Comparison of ENCODE assay signal across 21 mouse cellular contexts in genomic region chr14:120968723-120969122, GRCm38 (mm10). TPM values are rescaled to one million over a fixed set of nuclear protein-coding genes. Genes with fewer than 3 reads are reported as not detected.
DNase-seq lines count a peak whose midpoint lies in the region; ATAC-seq and TF ChIP-seq lines count a peak whose summit lies in the region.
"Had no signal": no experiment of that assay in that cellular context is flagged by ENCODE, and none has a peak within 500 bp of the region (broad histone marks: within the 10 kb centered on the region; RNA-seq: fewer than 3 reads in every experiment).

No protein-coding gene starts in this region.

- no peaks in the 10 kb centered on the region for H3K9me3 ChIP-seq in forebrain, embryonic 12.5 days
- no peaks in the 10 kb centered on the region for H3K9me3 ChIP-seq in forebrain, embryonic 16.5 days (ENCODE audit: control insufficient read depth, low read length)
- no peaks in the 10 kb centered on the region for H3K9me3 ChIP-seq in embryonic facial prominence, embryonic 13.5 days
- H3K9me3 ChIP-seq in liver, embryonic 12.5 days (replicated peaks): no peaks in the 10 kb centered on the region
- H3K9me3 ChIP-seq: forebrain, embryonic 10.5 days; forebrain, embryonic 15.5 days; heart, embryonic 15.5 days; hindbrain, embryonic 10.5 days; hindbrain, embryonic 15.5 days had no signal

- H3K4me2 ChIP-seq in forebrain, embryonic 12.5 days: no peak overlapping the region
- no peak overlapping the region for H3K4me2 ChIP-seq in forebrain, embryonic 16.5 days (ENCODE audit: low read length)
- peak overlapping the region; percentile 33 for H3K4me2 ChIP-seq in embryonic facial prominence, embryonic 13.5 days
- H3K4me2 ChIP-seq in liver, embryonic 12.5 days: no peak overlapping the region
- H3K4me2 ChIP-seq: forebrain, embryonic 15.5 days; heart, embryonic 11.5 days; heart, embryonic 15.5 days; hindbrain, embryonic 15.5 days had no signal

- H3K9ac ChIP-seq in forebrain, embryonic 12.5 days: no peak overlapping the region
- no peak overlapping the region for H3K9ac ChIP-seq in forebrain, embryonic 16.5 days (replicated peaks; ENCODE audit: low read depth, low read length)
- H3K9ac ChIP-seq in embryonic facial prominence, embryonic 13.5 days: no peak overlapping the region
- no peak overlapping the region for H3K9ac ChIP-seq in liver, embryonic 12.5 days
- H3K9ac ChIP-seq: forebrain, embryonic 15.5 days; heart, embryonic 15.5 days; hindbrain, embryonic 15.5 days had no signal

- WGBS in forebrain, embryonic 12.5 days: 87% methylated on average over 4 of the region's 4 CpGs
- WGBS in forebrain, embryonic 16.5 days: 90% methylated on average over 4 of the region's 4 CpGs
- 40% methylated on average over 4 of the region's 4 CpGs for WGBS in embryonic facial prominence, embryonic 13.5 days
- WGBS in cerebellum, adult 2 months: 86% methylated on average over 4 of the region's 4 CpGs
- 79% methylated on average over 4 of the region's 4 CpGs for WGBS in liver, embryonic 12.5 days (ENCODE audit: insufficient replicate concordance)

- no peak for TF ChIP-seq POLR2A in cerebellum, adult 2 months (IDR thresholded peaks at IDR 0.05; ENCODE audit: borderline replicate concordance, insufficient read depth, low read length)

- no peaks in the 10 kb centered on the region for H3K4me1 ChIP-seq in forebrain, embryonic 12.5 days
- no peaks in the 10 kb centered on the region for H3K4me1 ChIP-seq in forebrain, embryonic 16.5 days (replicated peaks; ENCODE audit: control insufficient read depth, insufficient read depth, low read length)
- peaks cover 13% of the 10 kb centered on the region for H3K4me1 ChIP-seq in embryonic facial prominence, embryonic 13.5 days
- no peaks in the 10 kb centered on the region for H3K4me1 ChIP-seq in cerebellum, adult 2 months (ENCODE audit: control insufficient read depth, insufficient read depth, low read length)
- no peaks in the 10 kb centered on the region for H3K4me1 ChIP-seq in liver, embryonic 12.5 days
- H3K4me1 ChIP-seq: forebrain, embryonic 15.5 days; heart, embryonic 15.5 days; hindbrain, embryonic 10.5 days; hindbrain, embryonic 15.5 days had no signal

- TF ChIP-seq CTCF in cerebellum, adult 2 months (IDR thresholded peaks at IDR 0.05; ENCODE audit: borderline replicate concordance, insufficient read depth, low read depth, low read length): no peak

- H3K36me3 ChIP-seq in forebrain, embryonic 12.5 days (replicated peaks): no peaks in the 10 kb centered on the region
- no peaks in the 10 kb centered on the region for H3K36me3 ChIP-seq in forebrain, embryonic 16.5 days (ENCODE audit: control insufficient read depth, insufficient read depth)
- H3K36me3 ChIP-seq in embryonic facial prominence, embryonic 13.5 days: no peaks in the 10 kb centered on the region
- H3K36me3 ChIP-seq in liver, embryonic 12.5 days: no peaks in the 10 kb centered on the region
- H3K36me3 ChIP-seq: forebrain, embryonic 10.5 days; forebrain, embryonic 15.5 days; heart, embryonic 15.5 days; hindbrain, embryonic 10.5 days; hindbrain, embryonic 15.5 days had no signal

- ATAC-seq in forebrain, embryonic 12.5 days (ENCODE audit: low FRiP score): no peak
- no peak for ATAC-seq in forebrain, embryonic 16.5 days
- ATAC-seq in embryonic facial prominence, embryonic 13.5 days (ENCODE audit: insufficient number of reproducible peaks, insufficient read depth, low FRiP score, low TSS enrichment, low read depth): peak; percentile 48; the same call in 1 of the 2 replicates
- no peak for ATAC-seq in liver, embryonic 12.5 days
- ATAC-seq: forebrain, embryonic 15.5 days; intestine, embryonic 16.5 days had no signal

- peak; percentile 21 for DNase-seq in forelimb bud, embryonic 11.5 days (ENCODE audit: low read depth, low spot score)
- no peak for DNase-seq in cerebellum, adult 2 months
- DNase-seq in ovary, postnatal 10 days (ENCODE audit: low spot score): no peak
- DNase-seq: adrenal gland, adult 2 months; adrenal gland, postnatal 36 days; cerebellum, adult 9-10 months; cerebellum, postnatal 25 days; gastrocnemius, postnatal 14 days; heart, adult 2 months had no signal

- H3K27me3 ChIP-seq in forebrain, embryonic 12.5 days: no peaks in the 10 kb centered on the region
- H3K27me3 ChIP-seq in forebrain, embryonic 16.5 days (replicated peaks; ENCODE audit: control insufficient read depth, insufficient read depth, low read length): no peaks in the 10 kb centered on the region
- H3K27me3 ChIP-seq in embryonic facial prominence, embryonic 13.5 days: no peaks in the 10 kb centered on the region
- no peaks in the 10 kb centered on the region for H3K27me3 ChIP-seq in cerebellum, adult 2 months (ENCODE audit: control insufficient read depth, insufficient read depth, low read length)
- no peaks in the 10 kb centered on the region for H3K27me3 ChIP-seq in liver, embryonic 12.5 days (replicated peaks)
- H3K27me3 ChIP-seq: forebrain, embryonic 15.5 days; heart, embryonic 15.5 days; hindbrain, embryonic 15.5 days had no signal

- peak overlapping the region; percentile 13; the same call in 1 of the 2 replicates for H3K27ac ChIP-seq in forebrain, embryonic 12.5 days
- no peak overlapping the region for H3K27ac ChIP-seq in forebrain, embryonic 16.5 days (ENCODE audit: low read length)
- H3K27ac ChIP-seq in embryonic facial prominence, embryonic 13.5 days: peak overlapping the region; percentile 80
- H3K27ac ChIP-seq in cerebellum, adult 2 months (ENCODE audit: insufficient read depth, low read length): no peak overlapping the region
- H3K27ac ChIP-seq in liver, embryonic 12.5 days: no peak overlapping the region
- H3K27ac ChIP-seq: forebrain, embryonic 10.5 days; forebrain, embryonic 15.5 days; heart, adult 2 months; heart, embryonic 15.5 days; hindbrain, embryonic 10.5 days; hindbrain, embryonic 15.5 days had no signal

- no peak overlapping the region for H3K4me3 ChIP-seq in forebrain, embryonic 12.5 days (replicated peaks)
- no peak overlapping the region for H3K4me3 ChIP-seq in forebrain, embryonic 16.5 days (replicated peaks; ENCODE audit: low read length)
- H3K4me3 ChIP-seq in embryonic facial prominence, embryonic 13.5 days: no peak overlapping the region
- H3K4me3 ChIP-seq in cerebellum, adult 2 months (replicated peaks; ENCODE audit: insufficient read depth, low read depth, low read length): no peak overlapping the region
- H3K4me3 ChIP-seq in liver, embryonic 12.5 days: no peak overlapping the region
- H3K4me3 ChIP-seq: erythroblast, embryonic 14.5 days; forebrain, embryonic 10.5 days; forebrain, embryonic 15.5 days; heart, adult 2 months; heart, embryonic 15.5 days; hindbrain, embryonic 10.5 days; hindbrain, embryonic 15.5 days had no signal

RNA-seq across cellular contexts. Expression of gene Ipo5, which starts 57.7 kb away (rescaled TPM):
- 131 and 136 TPM in 2 replicates for polyA plus RNA-seq in forebrain, embryonic 12.5 days (2016; fragmentation: Nextera tagmentation; extraction: Ambion mirVana)
- 84.9 and 104 TPM in 2 replicates for polyA plus RNA-seq in forebrain, embryonic 16.5 days (2015; fragmentation: Nextera tagmentation; extraction: Ambion mirVana)
- 83.7 and 86.2 TPM in 2 replicates for polyA plus RNA-seq in embryonic facial prominence, embryonic 13.5 days (2015; fragmentation: Nextera tagmentation; extraction: Ambion mirVana)
- polyA plus RNA-seq in cerebellum, adult 2 months (2012; rRNA removed): 60.4 and 63.5 TPM in 2 replicates
- polyA plus RNA-seq in liver, embryonic 12.5 days (2016; fragmentation: Nextera tagmentation; extraction: Ambion mirVana): 83.2 and 87.3 TPM in 2 replicates

Comparison
In these comparisons a context has a peak if more than half of its experiments do, and no peak if none do; other contexts are left out.
1. H3K27ac ChIP-seq: peak in forebrain, embryonic 12.5 days (single experiment) and embryonic facial prominence, embryonic 13.5 days (single experiment); none in forebrain, embryonic 16.5 days (single experiment), cerebellum, adult 2 months (single experiment) and liver, embryonic 12.5 days (single experiment).